Mouse (Mus musculus): ENCODE data around the gene Rnf31. TPM values are rescaled to one million over a fixed set of nuclear protein-coding genes. Genes with fewer than 3 reads are reported as not detected.

Gene Rnf31
- total and polyA plus RNA-seq, 3 experiments = 30.8 to 38.9 (median 36.6) TPM

DNA sequence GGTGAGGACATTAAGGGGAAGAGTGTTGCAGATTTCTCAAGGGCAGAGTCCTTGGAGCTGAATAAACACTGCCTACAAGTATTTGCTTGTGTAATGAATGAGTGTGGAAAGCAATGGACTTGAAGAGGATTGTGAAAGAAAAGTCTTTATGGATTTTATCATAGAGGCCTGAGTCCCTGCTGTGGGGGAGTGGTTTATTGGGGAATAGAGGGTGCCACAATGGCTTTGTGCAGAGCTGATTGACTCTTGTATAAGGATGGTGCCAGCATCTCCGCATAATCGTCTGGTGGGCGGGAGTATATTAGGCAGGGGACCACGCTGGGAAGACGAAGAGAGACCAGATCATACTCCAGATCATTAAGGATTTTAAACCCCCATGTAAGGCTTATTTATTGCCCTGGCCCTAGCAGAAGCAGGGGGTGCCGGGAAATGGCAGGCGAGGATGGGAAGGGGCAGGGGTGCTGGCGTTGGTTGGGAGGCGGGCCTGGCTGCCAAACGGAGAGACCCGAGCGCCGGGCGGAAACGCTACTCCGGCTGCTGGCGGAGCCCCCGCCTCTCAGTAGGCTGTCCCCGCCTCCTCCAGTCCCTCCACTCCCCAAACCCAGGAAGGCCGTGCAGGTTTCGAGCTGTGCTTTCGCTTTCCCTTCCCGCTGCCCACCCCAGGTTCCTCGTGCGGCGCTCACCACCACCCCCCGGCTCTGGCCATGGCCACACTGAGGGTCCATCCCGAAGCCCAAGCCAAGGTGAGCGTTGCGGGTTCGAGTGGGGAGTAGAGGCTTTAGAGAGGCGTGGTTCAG lies 13.4 kb upstream of the Rnf31 start, which contains the start of gene Psme1:
Psme1 (plus strand) TSS at position 253 of the 797 bp plus-strand sequence.
- peak; percentile 92 for DNase-seq

DNA sequence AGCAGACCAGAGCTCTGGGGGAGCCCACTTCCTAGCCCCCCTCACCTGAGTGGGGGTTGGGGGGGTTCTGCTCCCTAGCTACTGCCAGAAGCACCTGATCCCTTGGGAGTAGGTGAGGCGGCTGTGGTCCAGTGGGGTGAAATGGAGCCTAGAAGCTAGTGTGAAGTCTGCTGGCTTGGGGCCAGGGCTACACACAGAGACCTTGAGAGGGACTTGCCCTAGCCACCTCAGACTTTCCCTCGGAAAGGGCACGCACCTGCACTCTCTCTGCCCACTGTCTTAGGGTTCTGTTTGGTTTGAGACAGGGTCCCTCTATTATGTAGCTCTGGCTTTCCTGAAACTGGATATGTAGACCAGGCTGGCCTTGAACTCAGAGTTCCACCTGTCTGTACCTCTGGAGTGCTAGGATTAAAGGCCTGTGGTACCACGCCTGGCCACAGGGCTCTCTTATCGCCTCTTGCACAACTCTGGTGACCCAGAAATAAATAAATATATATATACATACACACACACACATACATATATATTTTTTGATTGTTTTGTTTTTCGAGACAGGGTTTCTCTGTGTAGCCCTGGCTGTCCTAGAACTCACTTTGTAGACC lies 12.7 kb upstream of the Rnf31 start:
- peak; percentile 84 for DNase-seq

DNA sequence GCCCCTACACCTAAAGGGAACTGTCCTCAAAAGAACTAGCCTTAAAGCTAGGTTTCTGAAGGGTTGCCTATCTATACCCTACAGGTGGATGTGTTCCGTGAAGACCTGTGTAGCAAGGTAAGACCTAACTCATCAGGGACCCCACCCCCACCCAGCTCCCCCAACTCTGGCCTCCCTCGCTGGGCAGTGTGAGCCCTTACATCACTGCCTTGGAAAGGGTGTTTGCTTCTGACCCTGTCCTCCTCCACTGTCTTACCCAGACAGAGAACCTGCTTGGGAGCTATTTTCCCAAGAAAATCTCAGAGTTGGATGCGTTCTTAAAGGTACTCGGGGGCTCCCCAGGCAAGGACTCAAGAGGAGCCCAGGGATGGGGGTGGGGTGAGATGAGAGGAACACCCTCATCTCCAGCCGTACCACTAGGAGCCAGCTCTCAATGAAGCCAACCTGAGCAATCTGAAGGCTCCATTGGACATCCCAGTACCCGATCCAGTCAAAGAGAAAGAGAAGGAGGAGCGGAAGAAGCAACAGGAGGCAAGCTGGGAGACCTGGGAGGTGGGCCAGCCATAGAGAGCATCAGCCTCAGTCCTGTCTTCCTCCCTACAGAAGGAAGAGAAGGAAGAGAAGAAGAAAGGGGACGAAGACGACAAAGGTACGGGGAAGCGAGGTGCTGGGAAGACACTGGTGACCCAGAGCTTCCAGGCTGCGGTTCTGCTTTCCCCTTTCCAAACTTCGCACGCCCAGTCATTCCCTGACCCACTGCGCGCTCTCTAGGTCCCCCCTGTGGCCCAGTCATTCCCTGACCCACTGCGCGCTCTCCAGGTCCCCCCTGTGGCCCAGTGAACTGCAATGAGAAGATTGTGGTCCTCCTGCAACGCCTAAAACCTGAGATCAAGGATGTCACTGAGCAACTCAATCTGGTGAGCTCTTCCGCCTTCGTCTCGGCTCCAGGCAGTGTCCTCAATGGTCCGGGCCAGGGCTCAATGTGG lies 11.7 kb upstream of the Rnf31 start:
- DNase-seq = no peak

DNA sequence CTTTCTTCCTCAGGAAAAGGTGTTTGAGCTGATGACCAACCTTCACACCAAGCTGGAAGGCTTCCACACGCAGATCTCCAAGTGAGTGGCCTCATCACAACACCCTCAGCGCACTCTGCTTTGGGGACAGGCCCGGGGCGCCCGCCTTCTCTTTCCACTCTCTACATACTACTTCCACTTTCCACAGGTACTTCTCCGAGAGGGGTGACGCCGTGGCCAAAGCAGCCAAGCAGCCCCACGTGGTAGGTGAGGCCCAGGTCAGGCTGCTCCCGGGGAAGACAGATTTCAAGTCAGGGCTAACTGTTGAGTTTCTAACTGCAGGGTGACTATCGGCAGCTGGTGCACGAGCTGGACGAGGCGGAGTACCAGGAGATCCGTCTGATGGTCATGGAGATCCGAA lies 10.8 kb upstream of the Rnf31 start:
- no peak for DNase-seq

DNA sequence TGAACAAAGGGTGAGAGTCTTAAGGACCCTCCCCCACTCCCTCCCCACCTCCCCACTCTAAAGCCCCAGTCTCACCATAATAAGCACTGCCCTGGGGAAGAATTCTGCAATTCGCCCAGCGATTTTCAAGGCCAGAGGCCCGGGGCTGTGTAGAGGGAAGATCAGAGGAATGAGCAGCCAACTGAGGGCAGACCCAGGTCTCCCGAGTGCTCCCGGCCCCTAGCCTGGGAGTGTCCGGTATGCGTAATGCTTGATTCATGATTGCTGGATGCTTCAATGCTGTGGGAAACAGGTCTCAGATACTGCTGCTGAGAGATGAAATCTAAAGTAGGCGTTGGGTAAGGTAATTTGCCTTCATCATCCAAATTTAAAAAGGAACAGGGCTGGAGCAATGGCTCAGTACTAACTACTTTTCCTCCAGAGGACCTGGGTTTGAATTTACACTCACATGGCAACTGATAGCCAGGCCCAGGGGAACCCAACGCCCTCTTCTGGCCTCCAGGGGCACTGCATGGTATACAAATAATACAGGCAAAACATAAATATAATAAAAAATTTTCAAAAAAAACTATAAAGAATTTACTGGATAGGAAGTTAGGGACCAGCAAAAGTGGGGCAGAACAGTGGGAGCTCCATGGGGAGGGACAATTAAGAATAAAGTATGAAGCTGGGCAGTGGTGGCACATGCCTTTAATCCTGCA lies 9.4 kb upstream of the Rnf31 start:
- DNase-seq = peak; percentile 64

DNA sequence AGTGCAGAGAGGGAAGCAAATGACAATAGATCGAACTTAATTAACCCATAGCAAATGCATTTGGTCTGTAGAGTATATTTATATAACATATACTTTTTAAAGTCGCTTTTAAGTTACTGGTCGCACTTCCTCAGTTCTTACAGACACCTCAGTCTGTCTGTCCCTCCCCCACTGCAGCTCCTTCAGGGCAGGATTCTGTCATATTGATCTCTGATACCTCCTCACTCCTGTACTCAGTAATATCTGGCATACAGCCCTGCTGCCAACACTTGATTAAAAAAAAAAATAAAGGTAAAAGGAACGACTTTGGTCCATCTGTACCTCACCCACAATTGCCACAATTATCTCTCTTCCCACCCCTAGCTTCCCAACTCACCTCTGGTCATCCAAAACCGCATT lies 7.2 kb upstream of the Rnf31 start:
- no peak for DNase-seq

DNA sequence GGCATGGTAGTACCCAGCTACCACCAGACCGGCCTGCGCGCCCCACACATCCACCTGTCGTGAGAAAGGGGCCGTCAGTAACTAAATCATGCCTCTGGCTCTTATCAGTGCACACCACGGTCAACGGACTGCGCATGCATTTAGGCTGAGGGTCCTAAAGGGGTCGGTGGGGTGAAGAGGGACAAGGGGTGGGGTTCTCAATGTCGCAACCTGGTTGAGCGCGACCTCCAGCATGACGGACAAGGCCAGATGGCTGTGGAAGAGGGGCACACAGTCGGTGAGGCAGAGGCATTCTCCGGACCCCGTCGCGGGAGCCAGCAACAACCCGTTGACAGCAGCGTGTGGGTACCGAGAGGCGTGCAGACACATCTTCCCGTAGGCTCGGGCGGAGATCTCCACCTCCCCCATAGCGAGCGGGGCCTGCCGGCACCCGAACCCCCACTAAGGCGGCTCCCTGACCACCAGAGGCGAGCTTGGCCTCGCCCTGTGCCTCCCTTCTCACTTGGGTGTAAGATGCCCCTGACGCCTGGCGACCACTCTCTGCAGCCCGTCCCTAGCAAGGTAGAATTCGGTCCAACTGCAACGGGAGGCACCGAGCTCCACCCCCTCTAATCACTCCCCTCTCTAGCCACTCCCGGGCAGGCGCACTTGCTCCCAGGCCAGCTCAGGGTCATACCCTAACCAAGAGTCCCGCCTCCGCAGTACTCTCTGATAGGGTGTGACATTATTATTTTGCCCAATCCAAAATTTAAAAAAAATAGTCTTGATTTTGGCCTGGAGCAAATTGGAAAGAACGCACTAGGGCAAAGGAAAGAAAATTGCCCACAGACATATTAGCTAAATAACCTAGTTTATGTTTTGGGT lies 6.6 kb upstream of the Rnf31 start, which contains the start of gene Emc9:
Emc9 (minus strand) TSS at position 601 of the 864 bp plus-strand sequence.
- peak; percentile 94 for DNase-seq

DNA sequence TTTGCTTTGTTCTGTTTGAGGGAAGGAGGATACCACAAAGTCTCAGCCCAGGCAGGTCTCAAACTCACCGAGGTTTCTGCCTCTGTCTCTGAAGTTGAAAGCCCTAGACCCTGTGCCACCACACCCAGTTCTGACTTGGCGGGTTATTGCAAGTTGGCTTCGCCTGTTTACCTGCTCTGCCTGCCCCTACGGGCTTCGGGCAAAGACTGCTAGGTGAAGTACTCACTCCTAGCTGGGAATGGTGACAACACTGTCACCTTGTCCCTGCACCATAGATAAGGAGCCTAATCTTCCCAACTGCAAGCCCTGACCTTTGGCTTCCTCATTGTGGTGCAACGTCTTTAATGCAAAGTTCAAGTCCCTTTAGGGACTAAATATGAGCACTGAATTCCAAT lies 5.9 kb upstream of the Rnf31 start:
- DNase-seq = peak; percentile 39

DNA sequence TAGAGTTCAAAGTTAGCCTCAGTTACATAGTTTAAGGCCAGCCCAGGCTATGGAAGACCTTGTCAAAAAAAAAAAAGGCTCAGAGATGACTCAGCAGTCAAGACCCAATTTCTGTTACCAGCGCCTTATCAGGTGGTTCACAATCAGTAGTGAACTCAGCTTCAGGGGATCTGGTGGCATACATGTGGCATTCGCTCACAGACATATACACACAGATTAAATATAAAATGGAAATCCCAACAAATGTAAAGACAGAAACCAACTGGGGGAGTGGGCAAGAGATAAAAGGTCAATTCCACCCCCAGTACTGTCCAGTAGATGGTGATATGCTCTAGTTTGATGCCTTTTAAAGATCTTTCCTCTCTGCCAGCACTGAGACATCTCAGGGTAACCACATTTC lies 5.4 kb upstream of the Rnf31 start:
- DNase-seq = no peak

DNA sequence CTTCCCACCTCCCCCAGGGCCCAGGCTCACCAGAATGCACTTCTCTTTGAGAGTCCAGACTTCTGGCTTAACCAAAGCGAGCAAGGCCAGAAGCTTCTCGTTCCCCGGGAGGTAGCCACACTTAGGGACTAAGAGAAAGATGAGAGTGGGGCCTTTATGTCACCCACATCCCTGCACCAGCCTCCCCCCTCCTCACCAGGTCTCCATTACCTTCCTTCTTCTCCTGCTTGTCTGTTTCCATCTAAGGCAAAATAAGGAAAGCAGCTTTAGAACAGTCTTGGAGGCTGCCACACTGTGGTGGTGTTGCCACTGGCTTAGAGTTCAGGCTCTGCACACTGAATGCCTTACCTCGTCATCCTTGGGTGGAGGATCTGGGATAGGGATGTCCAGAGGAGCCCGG lies 2.2 kb upstream of the Rnf31 start:
- DNase-seq = no peak

DNA sequence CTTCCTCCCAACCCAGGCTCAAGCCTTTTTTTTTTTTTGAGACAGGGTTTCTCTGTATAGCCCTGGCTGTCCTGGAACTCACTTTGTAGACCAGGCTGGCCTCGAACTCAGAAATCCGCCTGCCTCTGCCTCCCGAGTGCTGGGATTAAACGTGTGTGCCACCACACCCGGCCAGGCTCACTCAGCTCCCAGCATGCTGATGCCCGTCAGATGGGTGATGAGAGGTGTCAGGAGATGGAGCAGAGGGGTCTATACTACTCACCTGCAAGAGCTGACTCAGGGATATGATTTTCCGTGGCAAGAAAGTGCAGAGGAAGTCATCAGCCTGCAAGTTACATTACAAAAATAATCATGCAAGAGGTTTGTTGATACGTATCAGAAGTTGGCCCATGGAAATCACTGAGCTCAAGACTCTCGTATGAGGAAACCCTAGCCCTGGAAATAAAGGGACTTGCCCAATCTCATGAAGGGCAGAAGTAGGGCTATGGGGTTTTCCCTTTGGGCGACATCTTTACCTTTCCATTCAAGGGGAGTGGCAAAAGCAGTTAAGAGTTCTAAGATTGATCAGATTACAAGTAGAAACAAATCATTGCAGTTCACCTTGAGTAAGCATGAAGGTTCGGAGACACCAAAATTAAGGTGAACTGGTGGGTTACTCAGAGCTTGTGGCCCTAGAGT lies 1.6 kb upstream of the Rnf31 start:
- DNase-seq = no peak

DNA sequence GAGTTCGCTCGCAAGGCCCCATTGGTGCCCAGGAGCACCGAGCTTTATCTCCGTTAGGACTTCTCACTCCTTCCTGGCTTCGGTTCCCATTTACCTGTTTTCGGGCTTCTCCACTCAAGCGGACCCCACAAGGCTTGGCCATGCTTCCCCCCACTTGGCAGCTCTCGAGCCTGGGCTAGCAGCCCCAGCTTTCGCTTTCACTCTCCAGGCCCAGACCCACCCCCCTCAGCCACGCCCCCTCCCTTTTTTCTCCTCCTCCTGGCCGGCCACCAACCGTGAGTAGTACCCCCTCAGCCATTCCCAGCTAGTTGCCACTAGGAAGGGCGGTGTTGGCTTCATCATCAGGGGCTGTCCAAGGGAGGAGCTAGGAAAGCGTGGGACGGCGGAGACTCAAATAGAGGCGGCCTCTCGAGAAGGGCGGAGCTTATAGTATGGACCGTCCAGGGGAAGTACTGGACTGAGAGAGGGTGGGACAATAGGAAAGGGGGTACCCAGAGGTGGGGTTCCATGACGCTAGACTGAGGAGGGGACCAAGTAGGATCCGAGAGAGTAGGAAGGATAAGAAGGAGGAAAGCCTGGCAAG lies 669 bp upstream of the Rnf31 start, which contains the start of gene Psme2:
Psme2 (minus strand) TSS at position 366 of the 583 bp plus-strand sequence.
- peak; percentile 97 for DNase-seq

DNA sequence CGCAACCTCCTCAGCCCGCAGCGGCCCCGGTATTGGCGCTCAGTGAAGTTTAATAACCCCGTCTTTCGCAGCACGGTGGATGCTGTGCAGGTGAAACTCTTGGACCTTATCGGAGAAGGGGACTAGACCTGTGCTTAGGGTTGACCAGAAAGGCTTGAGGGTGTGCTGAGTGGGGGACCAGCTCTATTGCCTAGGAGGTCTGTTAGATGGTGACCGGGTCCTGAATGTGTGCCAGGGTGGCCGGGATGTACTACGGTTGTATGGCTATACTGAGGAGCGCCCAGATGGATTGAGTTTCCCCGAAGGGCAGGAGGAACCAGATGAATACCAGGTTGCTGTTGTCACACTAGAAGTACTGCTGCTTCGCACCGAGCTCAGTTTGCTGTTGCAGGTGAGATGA lies 718 bp downstream of the Rnf31 start:
- no peak for DNase-seq

DNA sequence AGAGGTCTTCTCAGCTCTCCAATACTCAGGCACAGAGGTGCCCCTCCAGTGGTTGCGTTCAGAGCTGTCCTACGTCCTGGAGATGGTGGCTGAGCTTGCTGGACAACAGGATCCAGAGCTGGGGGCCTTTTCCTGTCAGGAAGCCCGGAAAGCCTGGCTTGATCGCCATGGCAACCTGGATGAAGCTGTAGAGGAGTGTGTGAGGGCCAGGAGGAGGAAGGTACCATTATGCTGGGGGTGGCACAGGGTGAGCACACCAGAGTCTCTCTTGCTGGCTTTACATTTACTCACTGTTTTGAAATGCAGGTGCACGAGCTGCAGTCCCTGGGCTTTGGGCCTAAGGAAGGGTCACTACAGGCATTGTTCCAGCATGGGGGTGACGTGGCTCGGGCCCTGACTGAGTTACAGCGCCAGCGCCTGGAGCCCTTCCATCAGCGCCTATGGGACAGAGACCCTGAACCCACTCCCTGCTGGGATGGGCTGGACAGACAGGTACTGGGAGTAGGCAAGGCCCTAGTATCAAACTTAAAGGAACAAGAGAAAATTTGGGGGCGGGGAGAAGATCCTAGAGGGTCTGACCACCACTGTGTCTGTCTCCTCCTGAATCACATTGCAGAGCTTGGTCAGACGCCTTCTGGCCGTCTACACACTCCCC lies 4.7 kb downstream of the Rnf31 start:
- DNase-seq = no peak

DNA sequence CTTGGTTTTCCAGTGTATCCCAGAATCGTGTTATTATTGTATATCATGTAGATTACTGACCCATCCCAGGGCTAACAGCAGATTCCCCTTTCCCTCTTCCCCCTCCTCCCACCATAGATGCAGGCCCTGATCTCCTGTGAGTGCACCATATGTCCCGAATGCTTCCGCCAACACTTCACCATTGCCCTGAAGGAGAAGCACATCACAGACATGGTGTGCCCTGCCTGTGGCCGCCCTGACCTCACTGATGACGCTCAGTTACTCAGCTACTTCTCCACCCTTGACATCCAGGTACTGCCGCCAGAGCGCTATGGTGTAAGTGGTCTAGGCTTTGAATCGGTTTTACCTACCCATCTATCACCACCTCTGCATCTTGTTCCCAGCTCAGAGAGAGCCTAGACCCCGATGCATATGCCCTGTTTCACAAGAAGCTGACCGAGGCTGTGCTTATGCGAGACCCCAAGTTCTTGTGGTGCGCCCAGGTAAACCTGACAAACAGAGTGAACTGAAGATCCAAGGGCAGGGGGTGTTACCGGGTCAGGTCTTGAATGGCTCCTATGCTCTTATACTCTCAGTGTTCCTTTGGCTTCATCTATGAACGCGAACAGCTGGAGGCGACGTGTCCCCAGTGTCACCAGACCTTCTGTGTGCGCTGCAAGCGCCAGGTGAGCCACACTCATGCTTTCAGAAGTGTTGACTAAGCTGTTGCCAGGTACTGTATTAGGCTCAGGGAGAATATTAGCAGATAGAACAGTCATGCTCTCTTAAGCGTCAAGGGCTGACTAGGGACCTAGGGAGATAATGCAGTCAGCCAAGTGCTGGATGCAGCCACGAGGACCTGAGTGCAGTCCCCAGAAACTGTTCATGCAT lies 7.2 kb downstream of the Rnf31 start:
- DNase-seq = no peak

DNA sequence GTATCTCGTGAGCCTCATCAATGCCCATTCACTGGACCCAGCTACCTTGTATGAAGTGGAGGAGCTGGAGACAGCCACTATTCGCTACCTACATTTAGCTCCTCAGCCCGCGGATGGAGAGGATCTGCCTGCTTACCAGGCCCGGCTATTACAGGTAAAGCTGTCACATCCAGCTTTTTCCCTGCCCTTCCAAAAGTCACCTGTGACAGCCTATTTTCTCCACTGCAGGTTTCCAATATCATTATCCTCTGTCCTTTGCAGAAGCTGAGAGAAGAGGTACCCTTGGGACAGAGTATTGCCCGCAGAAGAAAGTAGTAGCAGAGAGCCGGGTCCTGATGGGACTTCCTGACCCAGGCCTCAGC lies 11.7 kb downstream of the Rnf31 start, which contains the start of gene Irf9:
Irf9 (plus strand) TSS at position 301 of the 362 bp plus-strand sequence.
- no peak for DNase-seq

DNA sequence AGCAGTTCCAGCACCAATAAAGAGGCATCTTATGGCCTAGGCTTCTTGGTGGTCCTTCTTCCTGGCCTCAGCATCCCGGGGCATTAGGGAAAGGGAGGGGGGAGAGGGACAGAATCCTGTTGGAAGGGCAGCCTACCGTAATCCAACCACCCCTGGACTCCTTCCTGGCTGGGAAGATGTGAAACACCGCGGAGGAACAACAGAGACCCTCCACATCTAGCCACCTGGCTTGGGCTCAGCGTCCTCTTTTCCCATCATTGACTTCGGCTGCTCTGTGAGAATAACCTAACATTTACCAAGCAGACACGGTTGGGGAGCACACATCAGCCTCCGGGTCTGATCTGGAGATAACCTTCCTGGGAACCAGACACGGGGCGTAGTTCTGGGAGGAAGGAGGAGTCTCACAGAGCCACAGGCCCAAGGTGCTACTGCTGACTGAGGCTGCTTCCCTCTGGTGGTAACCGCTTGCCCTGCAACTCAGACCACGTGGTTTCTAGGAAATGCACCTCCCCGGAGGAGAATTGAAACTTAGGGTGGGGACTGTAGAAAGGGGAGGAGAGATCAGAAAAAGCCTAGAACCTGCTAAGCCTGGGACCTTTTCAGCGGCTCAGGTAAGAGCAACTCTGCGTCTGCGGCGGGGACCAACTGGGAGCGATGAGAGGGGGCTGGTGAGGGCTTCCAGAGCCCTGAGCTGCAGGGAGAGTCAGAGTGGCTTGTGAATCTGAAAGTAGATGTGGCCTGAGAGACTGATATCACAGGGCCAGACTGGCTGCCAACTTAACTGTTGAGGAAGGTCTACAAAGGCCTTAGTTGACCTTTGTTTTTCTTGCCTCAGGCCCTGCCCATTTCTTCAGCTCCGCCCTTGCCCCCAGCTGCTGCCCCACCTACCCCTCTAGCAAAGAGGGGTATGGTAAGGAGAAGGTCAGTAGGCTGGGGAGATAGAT lies 12.4 kb downstream of the Rnf31 start:
- peak; percentile 96 for DNase-seq
